Mouse (Mus musculus): ENCODE measurements at regions not wholly inside any gene's neighbourhood (a gene's known extent, or its start where the extent isn't known, plus 50 kb on each side); places are given as distances from the start of the nearest gene placed in this dataset.

- Histone ChIP-seq H3K4me1 (replicated peaks) (peaks cover 4% of the 10 kb centered on the region; the same call in 1 of the 2 replicates), H3K4me2 (no peak overlapping the region), H3K36me3 (no peaks in the 10 kb centered on the region), H3K27me3 (no peaks in the 10 kb centered on the region), H3K27ac (replicated peaks) (no peak overlapping the region), H3K9me3 (no peaks in the 10 kb centered on the region), H3K4me3 (no peak overlapping the region), H3K9ac (no peak overlapping the region)
- 75% methylated on average over 4 of the region's 4 CpGs for WGBS
- ATAC-seq (ENCODE audit: low read depth) = no peak
Observed at GRCm38 (mm10) chr8:9029156-9029555, 338.8 kb upstream of the Arglu1 start.

- no peak overlapping the region for H3K9ac ChIP-seq
- H3K27ac ChIP-seq (replicated peaks) = no peak overlapping the region
- H3K4me1 ChIP-seq (replicated peaks) = peaks cover 4% of the 10 kb centered on the region; the same call in 1 of the 2 replicates
- WGBS = 38% methylated on average over 4 of the region's 4 CpGs
- H3K9me3 ChIP-seq = no peaks in the 10 kb centered on the region
- H3K4me3 ChIP-seq = no peak overlapping the region
- no peak overlapping the region for H3K4me2 ChIP-seq
- no peak for ATAC-seq (ENCODE audit: low read depth)
- H3K27me3 ChIP-seq = no peaks in the 10 kb centered on the region
- no peaks in the 10 kb centered on the region for H3K36me3 ChIP-seq
Observed at GRCm38 (mm10) chr8:9027672-9028071, 337.4 kb upstream of the Arglu1 start.

- Histone ChIP-seq H3K9ac (no peak overlapping the region), H3K9me3 (no peaks in the 10 kb centered on the region), H3K27ac (replicated peaks) (no peak overlapping the region), H3K4me3 (no peak overlapping the region), H3K4me1 (replicated peaks) (no peaks in the 10 kb centered on the region; the same call in 1 of the 2 replicates), H3K36me3 (no peaks in the 10 kb centered on the region), H3K27me3 (no peaks in the 10 kb centered on the region), H3K4me2 (no peak overlapping the region)
- no peak for ATAC-seq (ENCODE audit: low read depth)
- WGBS = 93% methylated on average over 3 of the region's 3 CpGs
Observed at GRCm38 (mm10) chr8:9025872-9026271, 335.6 kb upstream of the Arglu1 start.

GRCm38 (mm10) chr8:9025378-9025777, 335.1 kb upstream of the Arglu1 start:
- ATAC-seq (ENCODE audit: low read depth) = no peak

GRCm38 (mm10) chr8:9020744-9021143, 330.4 kb upstream of the Arglu1 start:
- H3K27ac ChIP-seq (replicated peaks) = no peak overlapping the region
- no peak overlapping the region for H3K9ac ChIP-seq
- no peak for ATAC-seq (ENCODE audit: low read depth)
- H3K27me3 ChIP-seq = no peaks in the 10 kb centered on the region
- no peaks in the 10 kb centered on the region for H3K9me3 ChIP-seq
- H3K4me2 ChIP-seq = no peak overlapping the region
- no peaks in the 10 kb centered on the region for H3K4me1 ChIP-seq (replicated peaks)
- no peak overlapping the region for H3K4me3 ChIP-seq
- H3K36me3 ChIP-seq = no peaks in the 10 kb centered on the region
- WGBS = 88% methylated on average over 2 of the region's 2 CpGs

More at GRCm38 (mm10) chr8:9025378-9025777, 335.1 kb upstream of the Arglu1 start:
- H3K36me3 ChIP-seq = no peaks in the 10 kb centered on the region
- 85% methylated on average over 3 of the region's 3 CpGs for WGBS
- no peak overlapping the region for H3K27ac ChIP-seq (replicated peaks)
- no peak overlapping the region for H3K4me2 ChIP-seq
- no peaks in the 10 kb centered on the region for H3K9me3 ChIP-seq
- H3K9ac ChIP-seq = no peak overlapping the region
- H3K27me3 ChIP-seq = no peaks in the 10 kb centered on the region
- H3K4me3 ChIP-seq = no peak overlapping the region
- H3K4me1 ChIP-seq (replicated peaks) = no peaks in the 10 kb centered on the region; the same call in 1 of the 2 replicates

GRCm38 (mm10) chr8:9020180-9020579, 329.9 kb upstream of the Arglu1 start:
- Histone ChIP-seq H3K4me3 (no peak overlapping the region), H3K4me2 (no peak overlapping the region), H3K36me3 (no peaks in the 10 kb centered on the region), H3K27ac (replicated peaks) (no peak overlapping the region), H3K4me1 (replicated peaks) (no peaks in the 10 kb centered on the region), H3K9me3 (no peaks in the 10 kb centered on the region), H3K27me3 (no peaks in the 10 kb centered on the region), H3K9ac (no peak overlapping the region)
- ATAC-seq (ENCODE audit: low read depth) = no peak
- 94% methylated on average over 3 of the region's 3 CpGs for WGBS

GRCm38 (mm10) chr8:9011785-9012510, 321.6 kb upstream of the Arglu1 start:
- no peak overlapping the region for H3K9ac ChIP-seq
- H3K36me3 ChIP-seq = no peaks in the 10 kb centered on the region
- 34% methylated on average over 3 of the region's 3 CpGs for WGBS
- no peak overlapping the region for H3K4me2 ChIP-seq
- no peak for ATAC-seq (ENCODE audit: low read depth)
- H3K27ac ChIP-seq (replicated peaks) = no peak overlapping the region
- H3K4me3 ChIP-seq = no peak overlapping the region
- 0 out of 2 replicates have a peak, but pooled peaks cover 5% of the 10 kb centered on the region for H3K4me1 ChIP-seq (replicated peaks)
- no peaks in the 10 kb centered on the region for H3K9me3 ChIP-seq
- no peaks in the 10 kb centered on the region for H3K27me3 ChIP-seq

GRCm38 (mm10) chr8:9008006-9008780, 317.9 kb upstream of the Arglu1 start:
- Histone ChIP-seq H3K9ac (no peak overlapping the region), H3K4me1 (replicated peaks) (0 out of 2 replicates have a peak, but pooled peaks cover 5% of the 10 kb centered on the region), H3K27ac (replicated peaks) (no peak overlapping the region), H3K36me3 (no peaks in the 10 kb centered on the region), H3K9me3 (no peaks in the 10 kb centered on the region), H3K4me3 (no peak overlapping the region), H3K27me3 (no peaks in the 10 kb centered on the region), H3K4me2 (no peak overlapping the region)
- ATAC-seq (ENCODE audit: low read depth) = no peak
- WGBS = 82% methylated on average over 11 of the region's 11 CpGs

- Histone ChIP-seq H3K27ac (replicated peaks) (no peak overlapping the region), H3K9me3 (no peaks in the 10 kb centered on the region), H3K4me1 (replicated peaks) (peaks cover 8% of the 10 kb centered on the region), H3K4me2 (no peak overlapping the region), H3K36me3 (no peaks in the 10 kb centered on the region), H3K27me3 (no peaks in the 10 kb centered on the region), H3K4me3 (no peak overlapping the region), H3K9ac (no peak overlapping the region)
- ATAC-seq (ENCODE audit: low read depth) = no peak
- 72% methylated on average over 5 of the region's 5 CpGs for WGBS
Observed at GRCm38 (mm10) chr8:8999914-9000313, 309.6 kb upstream of the Arglu1 start.

- Histone ChIP-seq H3K9ac (no peak overlapping the region), H3K4me2 (no peak overlapping the region), H3K27me3 (no peaks in the 10 kb centered on the region), H3K9me3 (no peaks in the 10 kb centered on the region), H3K4me3 (no peak overlapping the region), H3K27ac (replicated peaks) (no peak overlapping the region), H3K4me1 (replicated peaks) (peaks cover 28% of the 10 kb centered on the region), H3K36me3 (no peaks in the 10 kb centered on the region)
- WGBS = 76% methylated on average over 7 of the region's 7 CpGs
- ATAC-seq (ENCODE audit: low read depth) = no peak
Observed at GRCm38 (mm10) chr8:8997621-8998020, 307.3 kb upstream of the Arglu1 start.

- H3K27me3 ChIP-seq = no peaks in the 10 kb centered on the region
- peak; percentile 93 for ATAC-seq (ENCODE audit: low read depth)
- 1% methylated on average over 17 of the region's 17 CpGs for WGBS
- peaks cover 48% of the 10 kb centered on the region for H3K4me1 ChIP-seq (replicated peaks)
- H3K36me3 ChIP-seq = no peaks in the 10 kb centered on the region
- H3K4me3 ChIP-seq = peak overlapping the region; percentile 36
- H3K27ac ChIP-seq (replicated peaks) = peak overlapping the region; percentile 84
- peak overlapping the region; percentile 65 for H3K4me2 ChIP-seq
- H3K9ac ChIP-seq = peak overlapping the region; percentile 75
- H3K9me3 ChIP-seq = no peaks in the 10 kb centered on the region
Observed at GRCm38 (mm10) chr8:8994596-8995189, 304.4 kb upstream of the Arglu1 start.

- Histone ChIP-seq H3K9ac (peak overlapping the region; percentile 75; the same call in 1 of the 2 replicates), H3K27me3 (no peaks in the 10 kb centered on the region), H3K4me3 (no peak overlapping the region), H3K4me2 (peak overlapping the region; percentile 65), H3K4me1 (replicated peaks) (peaks cover 48% of the 10 kb centered on the region), H3K27ac (replicated peaks) (peak overlapping the region; percentile 84), H3K36me3 (no peaks in the 10 kb centered on the region), H3K9me3 (no peaks in the 10 kb centered on the region)
- peak; percentile 68 for ATAC-seq (ENCODE audit: low read depth)
- 5% methylated on average over 7 of the region's 7 CpGs for WGBS
Observed at GRCm38 (mm10) chr8:8994008-8994407, 303.7 kb upstream of the Arglu1 start.
